Mouse (Mus musculus): ENCODE data around the gene Mfap3. TPM values are rescaled to one million over a fixed set of nuclear protein-coding genes. Genes with fewer than 3 reads are reported as not detected.

Mfap3 gene
- polyA plus RNA-seq, 1 experiment from 2014 or later = 57.9 TPM

DNA sequence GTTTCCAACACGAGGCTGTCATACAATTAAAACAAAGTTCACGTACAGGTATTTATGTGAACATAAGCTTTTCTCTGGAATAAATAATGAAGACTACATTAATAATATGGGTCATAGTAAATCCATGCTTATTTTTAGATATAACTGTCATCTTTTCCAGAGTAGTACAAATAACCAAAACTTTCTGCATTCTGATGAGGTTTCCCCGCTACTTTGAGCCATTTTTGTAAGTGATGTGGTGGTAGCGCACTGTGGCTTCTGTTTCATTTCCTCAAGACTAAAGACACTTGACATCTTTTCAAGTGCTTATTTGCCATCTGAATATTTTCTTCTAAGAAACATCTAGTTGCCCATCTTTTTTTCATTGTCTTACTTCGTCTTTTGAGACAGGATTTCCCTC, 3.2 kb upstream of the Mfap3 start:
- Histone ChIP-seq H3K27me3 (ENCODE audit: low read depth, poor library complexity, severe bottlenecking) (no peaks in the 10 kb centered on the region), H3K4me3 (no peak overlapping the region), H3K9me3 (replicated peaks) (no peaks in the 10 kb centered on the region), H3K36me3 (peaks cover 36% of the 10 kb centered on the region), H3K4me1 (peaks cover 19% of the 10 kb centered on the region), H3K27ac (replicated peaks) (no peak overlapping the region)
- WGBS = 88% methylated on average over 5 of the region's 5 CpGs
- DNase-seq (ENCODE audit: low spot score) = no peak

GRCm38 (mm10) chr11:57516946-57517441, 1.5 kb upstream of the Mfap3 start:
- Histone ChIP-seq H3K4me3 (peak overlapping the region; percentile 79; the same call in 1 of the 2 replicates), H3K27me3 (ENCODE audit: low read depth, poor library complexity, severe bottlenecking) (no peaks in the 10 kb centered on the region), H3K36me3 (peaks cover 35% of the 10 kb centered on the region), H3K27ac (replicated peaks) (no peak overlapping the region), H3K9me3 (replicated peaks) (no peaks in the 10 kb centered on the region), H3K4me1 (peaks cover 19% of the 10 kb centered on the region)
- WGBS = 67% methylated on average over 5 of the region's 5 CpGs
- no peak for DNase-seq (ENCODE audit: low spot score)

- H3K36me3 ChIP-seq = peaks cover 30% of the 10 kb centered on the region
- H3K27ac ChIP-seq (replicated peaks) = peak overlapping the region; percentile 93
- peak overlapping the region; percentile 79 for H3K4me3 ChIP-seq
- under 1% methylated on average over 15 of the region's 16 CpGs for WGBS
- peaks cover 20% of the 10 kb centered on the region for H3K4me1 ChIP-seq
- no peak for DNase-seq (ENCODE audit: low spot score)
- no peaks in the 10 kb centered on the region for H3K27me3 ChIP-seq (ENCODE audit: low read depth, poor library complexity, severe bottlenecking)
- no peaks in the 10 kb centered on the region for H3K9me3 ChIP-seq (replicated peaks)
Observed at GRCm38 (mm10) chr11:57518751-57519148, 286 bp downstream of the Mfap3 start.

DNA sequence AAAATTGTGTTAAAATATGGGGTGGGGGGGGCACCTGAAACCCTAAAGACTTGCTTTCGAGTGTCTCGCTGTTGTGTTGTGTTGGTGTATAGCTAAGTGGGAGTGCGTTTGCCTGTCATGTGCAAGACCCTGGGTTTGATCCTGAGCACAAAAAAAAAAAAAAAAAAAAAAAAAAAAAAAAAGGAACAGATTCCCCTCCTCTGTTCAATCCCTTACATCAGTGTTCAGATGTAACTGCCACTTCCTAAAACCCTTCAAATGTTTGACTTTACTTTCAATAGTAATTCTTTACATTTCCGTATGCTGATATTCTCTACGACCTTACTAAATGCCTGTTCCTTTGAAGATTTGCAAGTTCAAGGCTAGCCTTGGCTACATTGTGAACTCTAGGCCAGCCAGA, 840 bp downstream of the Mfap3 start:
- WGBS = 84% methylated on average over 5 of the region's 5 CpGs
- Histone ChIP-seq H3K9me3 (replicated peaks) (no peaks in the 10 kb centered on the region), H3K4me1 (peaks cover 24% of the 10 kb centered on the region), H3K36me3 (peaks cover 30% of the 10 kb centered on the region), H3K27ac (replicated peaks) (peak overlapping the region; percentile 93), H3K4me3 (peak overlapping the region; percentile 79), H3K27me3 (ENCODE audit: low read depth, poor library complexity, severe bottlenecking) (no peaks in the 10 kb centered on the region)
- no peak for DNase-seq (ENCODE audit: low spot score)

DNA sequence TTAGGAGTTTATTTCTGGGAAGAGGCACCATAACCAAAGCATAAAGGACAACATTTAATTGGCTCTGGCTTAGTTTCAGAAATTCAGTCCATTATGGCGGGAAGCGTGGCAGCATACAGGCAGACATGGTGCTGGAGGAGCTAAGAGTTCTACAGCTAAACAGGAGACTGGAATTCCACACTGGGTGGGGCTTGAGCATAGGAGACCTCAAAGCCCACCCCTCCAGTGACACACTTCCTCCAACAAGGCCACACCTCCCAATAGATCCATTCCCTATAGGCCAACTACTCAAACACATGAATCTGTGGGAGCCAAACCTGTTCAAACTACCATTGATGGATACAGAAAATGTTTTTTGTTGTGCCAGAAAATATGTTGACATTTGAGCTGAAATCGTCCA, 2.7 kb downstream of the Mfap3 start:
- Histone ChIP-seq H3K27me3 (ENCODE audit: low read depth, poor library complexity, severe bottlenecking) (no peaks in the 10 kb centered on the region), H3K27ac (replicated peaks) (no peak overlapping the region), H3K4me3 (no peak overlapping the region), H3K36me3 (peaks cover 30% of the 10 kb centered on the region), H3K4me1 (peaks cover 24% of the 10 kb centered on the region), H3K9me3 (replicated peaks) (no peaks in the 10 kb centered on the region)
- DNase-seq (ENCODE audit: low spot score) = no peak
- 89% methylated on average over 3 of the region's 3 CpGs for WGBS

GRCm38 (mm10) chr11:57522046-57522445, 3.6 kb downstream of the Mfap3 start:
- no peak for DNase-seq (ENCODE audit: low spot score)
- Histone ChIP-seq H3K27ac (replicated peaks) (no peak overlapping the region), H3K9me3 (replicated peaks) (no peaks in the 10 kb centered on the region), H3K4me3 (no peak overlapping the region), H3K4me1 (peaks cover 20% of the 10 kb centered on the region), H3K36me3 (peaks cover 30% of the 10 kb centered on the region), H3K27me3 (ENCODE audit: low read depth, poor library complexity, severe bottlenecking) (no peaks in the 10 kb centered on the region)
- WGBS = 93% methylated on average over 7 of the region's 7 CpGs

DNA sequence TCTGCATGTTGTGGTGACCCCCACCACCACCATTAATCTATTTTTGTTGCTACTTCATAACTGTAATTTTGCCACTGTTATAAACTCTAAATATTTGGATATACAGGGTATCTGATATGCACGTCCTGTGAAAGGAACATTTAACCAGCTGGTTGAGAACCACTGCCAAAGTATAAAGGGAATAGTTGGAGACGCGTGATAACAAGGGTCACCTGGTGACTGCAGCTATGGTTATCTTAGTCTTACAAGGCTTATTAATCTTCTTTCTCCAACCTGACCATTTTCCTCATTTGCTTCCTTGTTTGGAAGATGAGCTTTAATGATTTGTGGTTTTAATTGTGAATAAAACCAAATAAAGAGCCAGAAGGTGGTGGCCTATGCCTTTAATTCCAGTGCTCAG, 5.0 kb downstream of the Mfap3 start:
- peaks cover 40% of the 10 kb centered on the region for H3K36me3 ChIP-seq
- 94% methylated on average over 3 of the region's 3 CpGs for WGBS
- H3K4me3 ChIP-seq = no peak overlapping the region
- DNase-seq (ENCODE audit: low spot score) = no peak
- no peak overlapping the region for H3K27ac ChIP-seq (replicated peaks)
- H3K27me3 ChIP-seq (ENCODE audit: low read depth, poor library complexity, severe bottlenecking) = no peaks in the 10 kb centered on the region
- H3K9me3 ChIP-seq (replicated peaks) = no peaks in the 10 kb centered on the region
- H3K4me1 ChIP-seq = peaks cover 11% of the 10 kb centered on the region

DNA sequence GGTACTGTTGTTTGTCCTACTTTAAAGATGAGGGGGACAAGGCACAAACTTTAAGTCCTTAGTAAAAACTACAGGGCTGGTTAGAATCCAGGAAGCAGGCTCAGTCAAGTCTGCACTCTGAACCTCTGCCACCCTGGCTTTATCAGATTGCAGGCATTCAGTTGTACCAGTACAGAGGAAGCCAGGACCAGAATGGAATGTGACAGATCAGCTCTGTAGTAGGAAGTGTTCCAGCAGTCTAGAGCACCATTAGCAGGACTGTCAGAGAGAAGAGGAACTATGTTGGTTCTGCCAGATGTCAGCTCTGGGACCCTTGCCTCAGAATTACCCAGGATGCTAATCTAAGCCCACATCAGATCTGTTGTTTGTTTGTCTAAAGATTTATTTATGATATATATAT, 6.1 kb downstream of the Mfap3 start:
- H3K9me3 ChIP-seq (replicated peaks) = no peaks in the 10 kb centered on the region
- no peak for DNase-seq (ENCODE audit: low spot score)
- peaks cover 5% of the 10 kb centered on the region; the same call in 1 of the 2 replicates for H3K4me1 ChIP-seq
- H3K36me3 ChIP-seq = peaks cover 51% of the 10 kb centered on the region
- no peak overlapping the region for H3K27ac ChIP-seq (replicated peaks)
- H3K4me3 ChIP-seq = no peak overlapping the region
- no peaks in the 10 kb centered on the region for H3K27me3 ChIP-seq (ENCODE audit: low read depth, poor library complexity, severe bottlenecking)

GRCm38 (mm10) chr11:57525900-57526299, 7.4 kb downstream of the Mfap3 start:
- H3K9me3 ChIP-seq (replicated peaks) = no peaks in the 10 kb centered on the region
- WGBS = 90% methylated on average over 3 of the region's 3 CpGs
- no peak for DNase-seq (ENCODE audit: low spot score)
- H3K27ac ChIP-seq (replicated peaks) = no peak overlapping the region
- no peak overlapping the region for H3K4me3 ChIP-seq
- H3K36me3 ChIP-seq = peaks cover 53% of the 10 kb centered on the region
- H3K27me3 ChIP-seq (ENCODE audit: low read depth, poor library complexity, severe bottlenecking) = no peaks in the 10 kb centered on the region
- peaks cover 15% of the 10 kb centered on the region for H3K4me1 ChIP-seq

GRCm38 (mm10) chr11:57527506-57527905, 9.0 kb downstream of the Mfap3 start:
- Histone ChIP-seq H3K4me3 (no peak overlapping the region), H3K36me3 (peaks cover 51% of the 10 kb centered on the region), H3K9me3 (replicated peaks) (no peaks in the 10 kb centered on the region), H3K4me1 (peaks cover 30% of the 10 kb centered on the region), H3K27me3 (ENCODE audit: low read depth, poor library complexity, severe bottlenecking) (no peaks in the 10 kb centered on the region), H3K27ac (replicated peaks) (no peak overlapping the region)
- no peak for DNase-seq (ENCODE audit: low spot score)
- 86% methylated on average over 4 of the region's 4 CpGs for WGBS

- H3K4me1 ChIP-seq = peaks cover 26% of the 10 kb centered on the region
- no peak overlapping the region for H3K27ac ChIP-seq (replicated peaks)
- DNase-seq (ENCODE audit: low spot score) = no peak
- H3K4me3 ChIP-seq = no peak overlapping the region
- H3K36me3 ChIP-seq = peaks cover 58% of the 10 kb centered on the region
- no peaks in the 10 kb centered on the region for H3K9me3 ChIP-seq (replicated peaks)
- no peaks in the 10 kb centered on the region for H3K27me3 ChIP-seq (ENCODE audit: low read depth, poor library complexity, severe bottlenecking)
- WGBS = 94% methylated on average over 3 of the region's 3 CpGs
Observed at GRCm38 (mm10) chr11:57529111-57529510, 10.6 kb downstream of the Mfap3 start.

DNA sequence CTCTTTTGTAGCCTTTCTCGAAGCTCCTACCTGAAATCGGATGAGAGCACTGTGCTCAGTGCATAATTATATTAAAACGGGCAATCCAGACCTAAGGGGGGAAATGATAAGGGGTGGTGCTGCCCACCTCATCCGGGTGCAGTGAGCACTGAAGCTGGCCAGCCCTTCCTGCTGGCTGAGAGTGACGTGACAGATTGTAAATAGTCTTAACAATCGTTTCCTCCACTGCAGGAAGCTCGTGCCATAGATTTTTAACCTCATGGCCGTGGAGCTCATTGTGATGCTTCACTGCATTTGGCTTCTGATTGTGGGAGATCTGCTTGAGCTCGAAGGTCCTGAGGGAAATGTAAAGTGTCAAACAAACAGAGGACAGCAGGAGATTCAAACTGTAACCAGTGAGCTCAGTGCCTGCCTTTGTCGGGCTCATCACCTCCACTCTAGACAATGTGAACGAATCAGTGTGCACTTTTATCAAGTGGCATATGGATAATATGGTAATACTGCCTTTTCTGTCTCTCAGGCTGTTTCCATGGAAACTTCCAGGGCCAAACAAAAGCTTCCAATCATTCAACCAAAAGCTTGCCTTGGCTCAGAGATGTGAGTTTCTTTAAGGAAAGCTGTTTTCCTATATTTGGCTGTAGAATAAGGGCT, 13.0 kb downstream of the Mfap3 start:
- Histone ChIP-seq H3K27ac (replicated peaks) (peak overlapping the region; percentile 69), H3K36me3 (peaks cover 64% of the 10 kb centered on the region), H3K27me3 (ENCODE audit: low read depth, poor library complexity, severe bottlenecking) (no peaks in the 10 kb centered on the region), H3K4me1 (peaks cover 28% of the 10 kb centered on the region), H3K9me3 (replicated peaks) (no peaks in the 10 kb centered on the region), H3K4me3 (no peak overlapping the region)
- no peak for DNase-seq (ENCODE audit: low spot score)
- 44% methylated on average over 11 of the region's 11 CpGs for WGBS

- Histone ChIP-seq H3K4me3 (no peak overlapping the region), H3K36me3 (peaks cover 64% of the 10 kb centered on the region), H3K27ac (replicated peaks) (peak overlapping the region; percentile 69), H3K4me1 (peaks cover 28% of the 10 kb centered on the region), H3K9me3 (replicated peaks) (no peaks in the 10 kb centered on the region), H3K27me3 (ENCODE audit: low read depth, poor library complexity, severe bottlenecking) (no peaks in the 10 kb centered on the region)
- 93% methylated on average over 4 of the region's 4 CpGs for WGBS
- no peak for DNase-seq (ENCODE audit: low spot score)
Observed at GRCm38 (mm10) chr11:57532306-57532705, 13.8 kb downstream of the Mfap3 start.
